Mouse (Mus musculus): ENCODE measurements around the gene Psmc5.

- no peak for TF ChIP-seq POLR2A (IDR thresholded peaks at IDR 0.05; ENCODE audit: insufficient read length, low read depth)
- no peak for TF ChIP-seq MAX (IDR thresholded peaks at IDR 0.05; ENCODE audit: low read depth)
- TF ChIP-seq E2F4 (IDR thresholded peaks at IDR 0.05; ENCODE audit: insufficient read depth): no peak
- no peak for TF ChIP-seq MYOD1 (IDR thresholded peaks at IDR 0.05; ENCODE audit: control insufficient read depth in 1 of 3, insufficient read length in 2 of 3, low read depth in 2 of 3)
- TF ChIP-seq USF1 (IDR thresholded peaks at IDR 0.05; ENCODE audit: low read depth): no peak
- TF ChIP-seq TCF12 (IDR thresholded peaks at IDR 0.05; ENCODE audit: insufficient read depth, poor library complexity, severe bottlenecking): no peak
- TF ChIP-seq MYOG (IDR thresholded peaks at IDR 0.05; ENCODE audit: control insufficient read depth in 1 of 3, insufficient read depth in 1 of 3, insufficient read length in 2 of 3, low read depth in 2 of 3): no peak
- no peak for TF ChIP-seq SRF (IDR thresholded peaks at IDR 0.05; ENCODE audit: control insufficient read depth, insufficient read length, low read depth)
Measured at GRCm38 (mm10) chr11:106274971-106275411, 19.0 kb downstream of the Psmc5 start.
